15 mouse cellular contexts compared by ENCODE assay signal in the genomic region with DNA sequence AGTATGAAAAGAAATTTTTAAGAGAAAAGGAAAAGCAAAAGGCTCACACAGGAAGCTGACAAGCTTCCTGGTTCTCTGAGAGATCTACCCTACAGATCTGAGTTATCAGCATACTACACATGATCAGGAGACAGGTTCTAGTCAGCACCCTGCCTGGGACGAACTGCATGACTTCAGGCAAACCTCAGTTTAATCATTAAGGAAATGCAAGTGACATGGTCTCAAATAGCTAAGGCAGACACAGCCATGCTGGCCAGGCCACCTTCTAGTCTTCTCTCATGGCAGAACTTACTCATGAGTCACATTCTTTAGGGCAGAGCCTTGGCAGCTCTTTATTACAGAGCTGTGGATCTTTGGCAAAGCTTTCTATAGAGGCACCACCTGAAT.
DNase-seq lines count a peak whose midpoint lies in the region; ATAC-seq lines count a peak whose summit lies in the region.
"Had no signal": no experiment of that assay in that cellular context is flagged by ENCODE, and none has a peak within 500 bp of the region (broad histone marks: within the 10 kb centered on the region; RNA-seq: fewer than 3 reads in every experiment).

No protein-coding gene starts in this region.

- H3K4me2 ChIP-seq in heart, embryonic 13.5 days = no peak overlapping the region
- H3K4me2 ChIP-seq in intestine, embryonic 14.5 days (ENCODE audit: low read length) = peak overlapping the region; percentile 36
- H3K4me2 ChIP-seq in kidney, embryonic 16.5 days (replicated peaks; ENCODE audit: low read depth, low read length) = peak overlapping the region; percentile 21
- no peak overlapping the region for H3K4me2 ChIP-seq in neural tube, embryonic 15.5 days
- H3K4me2 ChIP-seq: embryonic facial prominence, embryonic 12.5 days; heart, embryonic 11.5 days; midbrain, embryonic 12.5 days had no signal

- DNase-seq in heart, adult 9 months (ENCODE audit: low spot score in 2 of 2) = no peak
- DNase-seq in intestine, embryonic 14.5 days (ENCODE audit: low spot score) = peak; percentile 56
- DNase-seq in adrenal gland, adult 8-10 months = no peak
- no peak for DNase-seq in Muller cell, postnatal 12 days (ENCODE audit: inconsistent ontology term)
- DNase-seq in urinary bladder, postnatal 4 days (ENCODE audit: low spot score in 2 of 2) = no peak
- DNase-seq: adrenal gland, postnatal 14 days; cerebellum, postnatal 10 days; lung, postnatal 36 days had no signal

- ATAC-seq in heart, embryonic 13.5 days (ENCODE audit: extremely low read depth, insufficient number of reproducible peaks, low FRiP score, low TSS enrichment) = no peak
- ATAC-seq in intestine, embryonic 14.5 days (replicated peaks; ENCODE audit: low FRiP score, low TSS enrichment, low read depth) = no peak; the same call in 1 of the 2 replicates
- ATAC-seq in kidney, embryonic 16.5 days (ENCODE audit: low FRiP score, low TSS enrichment) = peak; percentile 65; the same call in 1 of the 2 replicates
- no peak for ATAC-seq in neural tube, embryonic 15.5 days (ENCODE audit: low FRiP score)

- peaks cover 27% of the 10 kb centered on the region; the same call in 1 of the 2 replicates for H3K27me3 ChIP-seq in heart, embryonic 13.5 days (replicated peaks)
- no peaks in the 10 kb centered on the region for H3K27me3 ChIP-seq in intestine, embryonic 14.5 days (replicated peaks; ENCODE audit: control insufficient read depth, insufficient read depth, low read length)
- 0 out of 2 replicates have a peak, but pooled peaks cover 4% of the 10 kb centered on the region for H3K27me3 ChIP-seq in kidney, embryonic 16.5 days (ENCODE audit: insufficient read depth, low read length)
- H3K27me3 ChIP-seq in neural tube, embryonic 15.5 days (replicated peaks) = no peaks in the 10 kb centered on the region
- H3K27me3 ChIP-seq: embryonic facial prominence, embryonic 12.5 days; midbrain, embryonic 12.5 days had no signal

- peak overlapping the region; percentile 13; the same call in 1 of the 2 replicates for H3K27ac ChIP-seq in heart, embryonic 13.5 days (replicated peaks)
- H3K27ac ChIP-seq in intestine, embryonic 14.5 days (ENCODE audit: low read depth) = peak overlapping the region; percentile 89
- peak overlapping the region; percentile 65 for H3K27ac ChIP-seq in kidney, embryonic 16.5 days (ENCODE audit: low read length)
- 0 out of 2 replicates have a peak overlapping the region, but pooled peaks have one; percentile 46 for H3K27ac ChIP-seq in neural tube, embryonic 15.5 days (replicated peaks)
- H3K27ac ChIP-seq: embryonic facial prominence, embryonic 12.5 days; liver, embryonic 14.5 days; midbrain, embryonic 12.5 days had no signal

- H3K9me3 ChIP-seq in heart, embryonic 13.5 days = no peaks in the 10 kb centered on the region
- no peaks in the 10 kb centered on the region for H3K9me3 ChIP-seq in intestine, embryonic 14.5 days (ENCODE audit: control insufficient read depth, low read length)
- no peaks in the 10 kb centered on the region for H3K9me3 ChIP-seq in kidney, embryonic 16.5 days (ENCODE audit: low read length)
- H3K9me3 ChIP-seq in neural tube, embryonic 15.5 days (replicated peaks) = no peaks in the 10 kb centered on the region
- H3K9me3 ChIP-seq: embryonic facial prominence, embryonic 12.5 days; midbrain, embryonic 12.5 days had no signal

- no peak overlapping the region for H3K4me3 ChIP-seq in heart, embryonic 13.5 days
- H3K4me3 ChIP-seq in intestine, embryonic 14.5 days (ENCODE audit: low read depth, low read length) = no peak overlapping the region
- H3K4me3 ChIP-seq in kidney, embryonic 16.5 days (ENCODE audit: low read length) = no peak overlapping the region
- no peak overlapping the region for H3K4me3 ChIP-seq in neural tube, embryonic 15.5 days (replicated peaks)
- H3K4me3 ChIP-seq: embryonic facial prominence, embryonic 12.5 days; midbrain, embryonic 12.5 days had no signal

- H3K9ac ChIP-seq in heart, embryonic 13.5 days = no peak overlapping the region
- no peak overlapping the region for H3K9ac ChIP-seq in intestine, embryonic 14.5 days (ENCODE audit: low read length)
- H3K9ac ChIP-seq in kidney, embryonic 16.5 days (replicated peaks; ENCODE audit: low read length) = no peak overlapping the region
- H3K9ac ChIP-seq in neural tube, embryonic 15.5 days (replicated peaks) = no peak overlapping the region
- H3K9ac ChIP-seq: embryonic facial prominence, embryonic 12.5 days; liver, embryonic 14.5 days; midbrain, embryonic 12.5 days had no signal

- H3K36me3 ChIP-seq in heart, embryonic 13.5 days = no peaks in the 10 kb centered on the region
- H3K36me3 ChIP-seq in intestine, embryonic 14.5 days (ENCODE audit: control insufficient read depth, insufficient read depth, low read length) = no peaks in the 10 kb centered on the region
- no peaks in the 10 kb centered on the region for H3K36me3 ChIP-seq in kidney, embryonic 16.5 days (ENCODE audit: insufficient read depth, low read length)
- no peaks in the 10 kb centered on the region for H3K36me3 ChIP-seq in neural tube, embryonic 15.5 days
- H3K36me3 ChIP-seq: embryonic facial prominence, embryonic 12.5 days; midbrain, embryonic 12.5 days had no signal

- 14% methylated on average over 1 of the region's 1 CpGs for whole genome bisulfite sequencing in heart, embryonic 13.5 days
- 47% methylated on average over 1 of the region's 1 CpGs for WGBS in intestine, embryonic 14.5 days
- WGBS in kidney, embryonic 16.5 days = 16% methylated on average over 1 of the region's 1 CpGs
- WGBS in neural tube, embryonic 15.5 days = 44% methylated on average over 1 of the region's 1 CpGs

- peaks cover 20% of the 10 kb centered on the region for H3K4me1 ChIP-seq in heart, embryonic 13.5 days
- peaks cover 23% of the 10 kb centered on the region for H3K4me1 ChIP-seq in intestine, embryonic 14.5 days (replicated peaks; ENCODE audit: control insufficient read depth, insufficient read depth, low read length)
- H3K4me1 ChIP-seq in kidney, embryonic 16.5 days (ENCODE audit: insufficient read depth, low read length) = peaks cover 28% of the 10 kb centered on the region; the same call in 1 of the 2 replicates
- peaks cover 23% of the 10 kb centered on the region for H3K4me1 ChIP-seq in neural tube, embryonic 15.5 days
- H3K4me1 ChIP-seq: embryonic facial prominence, embryonic 12.5 days had no signal

Comparison
In these comparisons a context has a peak if more than half of its experiments do, and no peak if none do; other contexts are left out.
1. H3K27ac ChIP-seq: peak in every context shown above with its lines; median percentile 89 in intestine, embryonic 14.5 days; 65 in kidney, embryonic 16.5 days; 46 in neural tube, embryonic 15.5 days; 13 in heart, embryonic 13.5 days.
2. H3K4me2 ChIP-seq: peak in intestine, embryonic 14.5 days (single experiment) and kidney, embryonic 16.5 days (single experiment); none in heart, embryonic 13.5 days (single experiment) and neural tube, embryonic 15.5 days (single experiment).